Mouse (Mus musculus): ENCODE results near the gene Dact1.

- TF ChIP-seq CTCF (IDR thresholded peaks at IDR 0.05; ENCODE audit: extremely low read depth, insufficient read length, insufficient replicate concordance, low read depth, low read length), result no peak
- no peak for TF ChIP-seq POLR2A (IDR thresholded peaks at IDR 0.05; ENCODE audit: low read depth, low read length)
Measured at GRCm38 (mm10) chr12:71342397-71342796, 32.7 kb downstream of the Dact1 start.

Data from small intestine, adult 2 months (tissue).